Mouse (Mus musculus) adrenal gland, adult (tissue): ENCODE results near the gene Gpr137.
"Not testable (repeated sequence)": the region's sequence is repeated elsewhere in the genome, so short reads cannot be mapped to it uniquely, and the experiment has no call there.

Experiments
- DNase-seq, 2 experiments: peaks; one replicate each; pipeline ENCODE4 v3.0.0; 2022 to 2023; ENCODE audit warnings: low spot score in 1 of 2; ENCODE audit not compliant: inconsistent age in 2 of 2

Gpr137 gene

GRCm38 (mm10) chr19:6907811-6908540 lies 34.3 kb downstream of the Gpr137 start:
- DNase-seq = peak in 1 of 2 experiments; percentile 53

DNA sequence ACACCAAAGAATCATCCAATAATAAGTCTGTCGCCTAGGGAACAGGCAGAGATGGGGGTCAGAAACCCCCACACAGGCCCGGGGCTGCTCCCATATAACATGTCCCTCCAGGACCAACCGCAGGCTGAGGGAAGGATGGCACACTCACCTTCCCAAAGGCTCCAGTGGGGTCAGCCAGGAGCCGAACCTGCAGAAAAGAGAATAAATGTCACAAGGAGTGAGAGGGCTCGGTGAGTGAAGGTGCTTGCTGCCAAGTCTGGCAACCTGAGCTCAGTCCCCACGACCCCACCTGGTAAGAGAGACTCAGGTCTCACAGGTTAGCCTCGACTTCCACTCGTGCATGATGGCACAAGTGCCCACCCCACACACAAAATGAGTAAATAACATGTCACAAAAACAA lies 35.2 kb downstream of the Gpr137 start:
- peak in 1 of 2 experiments; percentile 41 for DNase-seq

- peak in 1 of 2 experiments; percentile 44 for DNase-seq
Measured at GRCm38 (mm10) chr19:6906199-6906598, 36.1 kb downstream of the Gpr137 start.

- DNase-seq = peak in 1 of 2 experiments; percentile 21
Measured at GRCm38 (mm10) chr19:6905498-6906159, 36.7 kb downstream of the Gpr137 start.

GRCm38 (mm10) chr19:6904846-6905245 lies 37.4 kb downstream of the Gpr137 start:
- DNase-seq = no peak

GRCm38 (mm10) chr19:6903031-6903430 lies 39.2 kb downstream of the Gpr137 start:
- DNase-seq = no peak

- no peak for DNase-seq
Measured at GRCm38 (mm10) chr19:6899641-6900040, 42.6 kb downstream of the Gpr137 start.

- DNase-seq = not testable (repeated sequence)
Measured at GRCm38 (mm10) chr19:6895608-6896305, 46.5 kb downstream of the Gpr137 start.

DNA sequence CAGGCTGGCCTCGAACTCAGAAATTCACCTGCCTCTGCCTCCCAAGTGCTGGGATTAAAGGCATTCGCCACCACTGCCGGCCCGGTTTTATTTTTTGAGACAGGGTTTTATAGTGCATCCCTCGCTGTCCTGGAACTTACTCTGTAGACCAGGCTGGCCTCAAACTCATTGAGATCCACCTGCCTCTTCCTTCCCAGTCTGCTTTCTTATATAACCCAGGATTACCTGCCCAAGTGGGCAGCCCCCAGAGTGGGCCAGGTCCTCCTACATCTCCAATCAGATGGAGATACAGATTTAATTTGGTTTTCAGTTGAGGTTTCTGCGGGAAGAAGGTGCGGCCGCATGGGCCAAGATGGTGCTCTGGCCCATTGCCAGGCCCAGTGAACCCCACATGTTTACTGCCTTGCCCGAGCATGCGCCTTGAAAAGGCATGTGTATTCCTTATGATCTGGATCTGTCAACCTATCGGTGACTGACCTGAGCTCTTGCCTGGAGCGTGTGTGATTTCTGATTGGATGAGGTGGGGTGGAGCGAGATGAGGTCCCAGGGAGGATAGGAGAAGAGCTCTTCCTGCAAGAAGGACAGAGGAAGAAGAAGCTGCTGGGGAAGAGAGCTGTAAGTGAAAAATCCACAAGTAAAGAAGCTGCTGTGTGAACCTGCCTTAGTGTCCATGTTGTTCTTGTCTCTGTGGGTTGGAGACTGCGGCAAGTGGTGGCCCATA lies 48.4 kb downstream of the Gpr137 start:
- no peak for DNase-seq

GRCm38 (mm10) chr19:6892512-6892911 lies 49.8 kb downstream of the Gpr137 start:
- DNase-seq = no peak
